Mouse (Mus musculus) ES-E14 (cell line): ENCODE measurements at regions not wholly inside any gene's neighbourhood (a gene's known extent, or its start where the extent isn't known, plus 50 kb on each side); places are given as distances from the start of the nearest gene placed in this dataset.

Source experiments
- DNase-seq: peaks from one replicate; pipeline ENCODE4 v3.0.0-alpha.2; 2013; ENCODE audit warnings: low read depth, low spot score
- H3K27ac ChIP-seq: 2 replicates; pipeline ENCODE4 v1.5.1; 2012; ENCODE audit warnings: low read depth, mild to moderate bottlenecking, low read length, moderate library complexity, mixed read lengths; ENCODE audit not compliant: poor library complexity, insufficient read depth, severe bottlenecking
- H3K36me3 ChIP-seq: 2 replicates; pipeline ENCODE4 v1.6.1; 2012; ENCODE audit warnings: mild to moderate bottlenecking, low read length, moderate library complexity, mixed read lengths; ENCODE audit not compliant: control insufficient read depth, poor library complexity, insufficient read depth, severe bottlenecking
- H3K4me1 ChIP-seq, 2 experiments: fragments of 150-350 bp in 1 of 2; sonication (generic) in 1 of 2; 2 replicates each; pipeline ENCODE4 v1.6.1; 2012; ENCODE audit warnings: low read length in 2 of 2, mild to moderate bottlenecking in 1 of 2, mixed read lengths in 1 of 2; ENCODE audit not compliant: control insufficient read depth in 2 of 2, insufficient read depth in 2 of 2, poor library complexity in 1 of 2
- H3K4me3 ChIP-seq, 2 experiments: fragments of 150-350 bp in 1 of 2; sonication (generic) in 1 of 2; 2 replicates each; pipeline ENCODE4 v1.5.1; 2012; ENCODE audit warnings: low read length in 2 of 2, low read depth in 1 of 2, mild to moderate bottlenecking in 1 of 2, mixed read lengths in 1 of 2; ENCODE audit not compliant: insufficient read depth in 1 of 2, poor library complexity in 1 of 2, severe bottlenecking in 1 of 2
- H3K9ac ChIP-seq: 2 replicates; pipeline ENCODE4 v1.6.1; 2012; ENCODE audit warnings: low read depth, mild to moderate bottlenecking, low read length, mixed read lengths; ENCODE audit not compliant: poor library complexity, insufficient read depth, severe bottlenecking
- H3K9me3 ChIP-seq: fragments of 150-350 bp; sonication (generic); 2 replicates; pipeline ENCODE4 v1.6.1; 2012; ENCODE audit warnings: low read depth, mild to moderate bottlenecking, low read length; ENCODE audit not compliant: control insufficient read depth, insufficient read depth
- CHD2 ChIP-seq: IDR thresholded peaks from 2 replicates; pipeline ENCODE4 v1.6.1; 2014; ENCODE audit warnings: mild to moderate bottlenecking, low read depth, low read length, inconsistent platforms
- HCFC1 ChIP-seq: IDR thresholded peaks from 2 replicates; pipeline ENCODE4 v1.6.1; 2012; ENCODE audit warnings: low read length, inconsistent platforms, borderline replicate concordance; ENCODE audit not compliant: insufficient read depth
- MAFK ChIP-seq: IDR thresholded peaks from 2 replicates; pipeline ENCODE4 v1.6.1; 2014; ENCODE audit warnings: mild to moderate bottlenecking, low read depth, low read length, inconsistent platforms; ENCODE audit not compliant: insufficient read depth
- ZC3H11A ChIP-seq: IDR thresholded peaks from 2 replicates; pipeline ENCODE4 v1.6.1; 2012; ENCODE audit warnings: low read depth, mild to moderate bottlenecking, inconsistent platforms, low read length, borderline replicate concordance
- ZNF384 ChIP-seq: IDR thresholded peaks from 2 replicates; pipeline ENCODE4 v1.6.1; 2012; ENCODE audit warnings: low read depth, low read length, inconsistent platforms
- in situ Hi-C, 2 experiments: fragments of 600-800 bp; cut with MboI; formaldehyde crosslinking; loops; one replicate each; pipeline ENCODE4 v1.15.1; 2025; ENCODE audit warnings: low sequenced_read_pairs in 2 of 2, inconsistent platforms in 1 of 2; ENCODE audit not compliant: unreplicated experiment in 2 of 2

DNA sequence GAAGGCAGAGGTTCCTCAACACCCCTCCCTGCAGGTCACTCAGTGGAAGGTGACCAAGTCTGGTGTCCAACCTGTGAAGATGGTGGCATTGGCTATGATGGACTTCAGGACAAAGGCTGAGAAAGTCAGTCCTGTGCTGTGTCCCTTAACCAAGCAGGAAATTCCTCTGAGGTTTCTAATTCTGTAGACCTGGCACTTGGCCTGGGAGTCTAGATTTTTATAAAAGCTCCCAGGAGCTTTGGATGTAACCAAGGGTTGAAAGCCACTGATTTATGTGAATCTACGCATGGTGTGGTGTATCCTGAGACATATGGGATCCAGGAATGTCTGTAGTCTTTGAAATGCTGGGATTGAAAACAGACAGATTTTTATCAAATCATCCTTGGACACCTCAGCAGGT lies 498.8 kb upstream of the Tbx3 start:
- Histone ChIP-seq H3K36me3 (no peaks in the 10 kb centered on the region), H3K4me3 (no peak overlapping the region), H3K9me3 (no peaks in the 10 kb centered on the region), H3K9ac (no peak overlapping the region), H3K27ac (no peak overlapping the region), H3K4me1 (no peaks in the 10 kb centered on the region)
- TF ChIP-seq MAFK = no peak
- TF ChIP-seq ZC3H11A = no peak
- no peak for TF ChIP-seq HCFC1
- TF ChIP-seq CHD2 = no peak
- no peak for TF ChIP-seq ZNF384
- in situ Hi-C loops = no loop called here
- no peak for DNase-seq

DNA sequence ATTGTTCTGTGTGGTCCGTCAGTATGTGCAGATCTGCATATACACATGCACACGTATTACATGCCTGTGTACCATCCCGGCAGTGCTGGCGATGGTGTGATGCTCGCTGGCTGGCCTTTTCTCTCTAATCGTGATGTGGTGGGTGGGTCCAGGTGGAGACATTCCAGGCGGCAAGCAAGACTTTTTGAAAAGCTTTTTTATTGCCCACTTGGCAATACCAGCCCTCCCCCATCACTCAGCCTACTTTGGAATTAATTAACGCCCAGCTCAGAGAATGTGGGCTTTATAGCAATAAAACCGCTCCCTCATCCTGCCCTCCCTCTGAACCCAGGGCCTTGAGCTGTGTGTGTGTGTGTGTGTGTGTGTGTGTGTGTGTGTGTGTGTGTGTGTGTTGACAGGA lies 491.7 kb upstream of the Tbx3 start:
- Histone ChIP-seq H3K27ac (no peak overlapping the region), H3K4me3 (no peak overlapping the region), H3K4me1 (peaks cover 0 to 3% of the 10 kb centered on the region in 2 experiments; a peak in 1 of 4 replicates), H3K9me3 (no peaks in the 10 kb centered on the region), H3K36me3 (no peaks in the 10 kb centered on the region), H3K9ac (no peak overlapping the region)
- DNase-seq = peak; percentile 13
- no peak for TF ChIP-seq CHD2
- TF ChIP-seq ZNF384 = no peak
- TF ChIP-seq MAFK = no peak
- TF ChIP-seq HCFC1 = no peak
- TF ChIP-seq ZC3H11A = no peak
- in situ Hi-C loops = no loop called here

DNA sequence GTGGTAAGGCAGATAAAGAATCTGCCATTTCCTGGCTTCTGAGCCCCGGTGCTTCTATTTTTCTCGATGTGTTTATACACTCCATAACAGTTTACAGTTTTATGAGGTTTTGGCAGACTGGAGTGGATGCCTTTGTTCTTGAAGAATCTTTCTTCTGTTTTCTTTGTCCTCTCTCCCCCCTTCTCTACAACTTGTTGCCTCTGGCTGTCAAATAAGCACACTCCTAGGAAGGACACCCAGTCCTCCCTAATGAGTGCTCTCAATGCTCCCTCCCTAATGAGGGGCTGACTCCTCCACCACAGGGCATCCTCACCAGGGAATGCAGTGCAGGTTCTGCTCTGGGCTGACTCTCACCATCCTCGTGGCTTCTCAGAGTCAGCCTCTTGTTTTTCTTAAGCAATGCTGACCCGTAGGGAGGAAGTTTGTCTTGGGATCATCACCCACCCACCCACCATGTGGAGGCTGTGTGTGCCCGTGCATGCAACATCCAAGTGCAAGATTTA lies 486.9 kb upstream of the Tbx3 start:
- no peak overlapping the region for H3K4me3 ChIP-seq
- H3K4me1 ChIP-seq = peaks cover 0 to 1% of the 10 kb centered on the region in 2 experiments; a peak in 1 of 4 replicates
- TF ChIP-seq CHD2 (no peak), ZC3H11A (no peak), HCFC1 (no peak), MAFK (no peak), ZNF384 (no peak)
- no peaks in the 10 kb centered on the region for H3K36me3 ChIP-seq
- no peak overlapping the region for H3K9ac ChIP-seq
- H3K27ac ChIP-seq = no peak overlapping the region
- DNase-seq = no peak
- no peaks in the 10 kb centered on the region for H3K9me3 ChIP-seq
- in situ Hi-C loops = no loop called here

DNA sequence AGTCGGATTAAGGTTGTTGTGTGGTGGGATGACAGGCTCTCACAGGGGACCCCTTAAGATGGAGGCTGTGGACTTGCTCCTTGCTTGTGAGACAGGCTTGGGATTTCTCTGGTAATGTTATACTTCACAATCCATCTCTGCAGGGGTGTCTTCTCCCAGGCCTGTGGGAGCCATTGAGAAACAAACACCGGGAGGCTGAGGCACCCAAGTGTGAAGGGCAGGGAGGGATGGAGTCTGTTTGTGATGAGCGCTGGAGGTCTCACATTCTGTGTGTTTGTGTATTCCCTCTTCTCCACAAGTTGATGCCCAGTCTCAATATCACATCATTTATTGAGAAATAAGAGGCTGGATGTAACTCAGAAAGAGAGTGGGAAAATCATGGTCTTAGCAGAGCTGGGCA lies 483.9 kb upstream of the Tbx3 start:
- no peaks in the 10 kb centered on the region for H3K36me3 ChIP-seq
- no peaks in the 10 kb centered on the region for H3K9me3 ChIP-seq
- TF ChIP-seq ZNF384 (no peak), ZC3H11A (no peak), MAFK (no peak), HCFC1 (no peak), CHD2 (no peak)
- in situ Hi-C loops = no loop called here
- no peak overlapping the region for H3K4me3 ChIP-seq
- H3K9ac ChIP-seq = no peak overlapping the region
- H3K27ac ChIP-seq = no peak overlapping the region
- H3K4me1 ChIP-seq = no peaks in the 10 kb centered on the region
- no peak for DNase-seq

DNA sequence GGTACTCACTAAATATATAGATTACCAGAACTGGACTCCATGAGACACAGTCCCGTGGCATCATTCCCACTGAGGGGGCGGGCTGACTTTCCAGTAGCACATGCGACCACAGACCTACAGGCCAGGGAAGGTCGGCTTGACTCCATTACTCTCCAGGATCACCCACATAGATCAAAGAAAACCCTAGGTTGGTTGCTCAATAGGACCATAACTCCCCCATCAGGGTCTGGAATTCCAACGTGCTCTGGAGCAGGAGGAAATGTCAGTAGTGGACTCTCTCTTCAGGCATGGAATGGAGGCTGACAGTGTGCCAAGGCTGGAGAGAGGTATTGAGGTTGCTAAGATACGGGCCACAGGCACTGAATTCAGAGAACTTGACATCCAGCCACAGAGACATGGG lies 482.0 kb upstream of the Tbx3 start:
- Histone ChIP-seq H3K4me3 (no peak overlapping the region), H3K27ac (no peak overlapping the region), H3K9ac (no peak overlapping the region), H3K9me3 (no peaks in the 10 kb centered on the region), H3K36me3 (no peaks in the 10 kb centered on the region), H3K4me1 (no peaks in the 10 kb centered on the region)
- DNase-seq = no peak
- TF ChIP-seq HCFC1 (no peak), CHD2 (no peak)
- in situ Hi-C loops = no loop called here
